Mouse (Mus musculus): Measurements from ENCODE around the gene Inha. TPM values are rescaled to one million over a fixed set of nuclear protein-coding genes. Genes with fewer than 3 reads are reported as not detected.

The Inha gene
- polyA plus RNA-seq (2016; fragmentation: Nextera tagmentation; extraction: Ambion mirVana): 9.5 and 11.9 TPM in 2 replicates

DNA sequence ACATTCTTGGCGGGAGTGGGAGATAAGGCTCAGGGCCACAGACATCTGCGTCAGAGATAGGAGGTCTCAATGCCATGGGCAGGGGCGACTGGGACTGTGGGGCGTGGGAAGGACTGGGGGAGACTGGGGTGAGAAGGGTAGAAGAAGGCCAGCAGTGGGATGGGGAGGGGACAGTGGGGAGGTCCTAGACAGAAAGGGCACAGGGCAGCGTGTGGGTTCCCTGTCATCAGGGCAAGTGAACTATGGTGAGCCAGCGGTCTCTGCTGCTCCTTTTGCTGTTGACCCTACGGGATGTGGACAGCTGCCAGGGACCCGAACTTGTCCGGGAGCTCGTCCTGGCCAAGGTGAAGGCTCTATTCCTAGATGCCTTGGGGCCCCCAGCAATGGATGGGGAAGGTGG lies at the start of gene Inha:
Gene Inha, plus strand, starts transcription at position 72 of the 400 bp plus-strand sequence.
- WGBS: 74% methylated on average over 10 of the region's 10 CpGs
- peak; percentile 24; the same call in 1 of the 2 replicates for ATAC-seq (ENCODE audit: insufficient number of reproducible peaks, insufficient read depth, low FRiP score, low TSS enrichment, low read depth)
- Histone ChIP-seq H3K4me3 (replicated peaks) (peak within 1 kb of the TSS; percentile 73), H3K9ac (replicated peaks) (peak within 1 kb of the TSS; percentile 95), H3K4me2 (peak within 1 kb of the TSS; percentile 91), H3K36me3 (peaks cover 20% of the 10 kb centered on the region), H3K4me1 (replicated peaks) (peaks cover 48% of the 10 kb centered on the region), H3K9me3 (no peaks in the 10 kb centered on the region), H3K27me3 (peaks cover 17% of the 10 kb centered on the region), H3K27ac (peak within 1 kb of the TSS; percentile 99)

DNA sequence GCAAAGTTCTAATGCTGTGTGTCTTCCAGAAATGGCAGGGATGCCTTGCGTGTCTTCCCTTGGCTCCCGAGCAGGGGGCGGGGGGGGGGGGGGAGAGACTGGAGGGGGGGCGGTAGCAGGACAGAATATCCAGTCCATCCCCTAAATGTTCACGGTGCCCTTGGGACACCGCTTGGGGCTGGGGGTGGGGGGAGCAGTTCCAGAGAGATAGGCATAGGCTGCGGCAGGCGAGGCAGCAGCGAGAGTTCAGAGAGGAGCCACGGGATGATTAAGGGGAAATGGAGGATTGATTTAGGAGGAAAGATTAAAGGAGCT lies 49.2 kb upstream of the Inha start:
- Histone ChIP-seq H3K4me2 (peak overlapping the region; percentile 60), H3K9me3 (no peaks in the 10 kb centered on the region), H3K4me3 (replicated peaks) (no peak overlapping the region), H3K27ac (no peak overlapping the region), H3K9ac (replicated peaks) (no peak overlapping the region), H3K27me3 (peaks cover 82% of the 10 kb centered on the region), H3K36me3 (no peaks in the 10 kb centered on the region), H3K4me1 (replicated peaks) (peaks cover 64% of the 10 kb centered on the region)
- no peak for ATAC-seq (ENCODE audit: insufficient number of reproducible peaks, insufficient read depth, low FRiP score, low TSS enrichment, low read depth)
- under 1% methylated on average over 10 of the region's 10 CpGs for WGBS

DNA sequence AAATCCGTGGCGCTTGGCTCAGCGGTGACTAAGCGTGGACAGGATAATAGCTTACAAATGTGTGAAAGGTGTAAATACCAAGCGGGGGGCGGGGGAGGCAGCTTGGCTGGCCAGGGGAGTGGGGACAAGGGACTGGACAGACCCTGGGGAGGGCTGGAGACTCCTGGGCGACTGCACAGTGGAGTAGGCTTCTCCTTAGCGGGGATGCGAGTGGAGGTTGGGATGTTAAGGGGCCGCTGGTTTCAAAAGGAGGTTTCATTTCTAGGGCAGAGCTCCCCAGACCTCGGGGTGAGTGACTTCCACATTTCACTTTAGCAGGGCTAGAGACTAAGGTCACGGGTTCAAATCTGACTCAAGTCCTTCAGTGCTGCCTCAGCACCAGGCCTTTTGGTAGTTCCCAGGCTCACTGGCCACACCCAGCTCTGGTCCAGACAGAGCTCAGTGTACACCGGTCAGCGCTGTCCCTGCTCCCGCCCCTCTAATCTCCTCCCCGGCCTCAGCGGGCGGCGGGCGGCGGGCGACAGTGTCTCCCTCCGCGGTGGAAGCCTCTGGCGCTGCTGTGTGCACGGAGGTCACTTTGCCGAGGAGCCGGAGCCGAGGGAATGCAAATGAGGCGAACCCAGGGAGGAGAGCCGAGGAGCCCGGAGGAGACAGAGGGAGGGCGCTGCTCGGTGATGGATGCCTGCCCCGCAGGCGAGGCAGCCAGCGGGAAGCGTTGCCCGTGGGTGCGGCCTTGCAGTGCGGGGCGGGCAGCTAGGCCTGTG lies 48.7 kb upstream of the Inha start:
- Histone ChIP-seq H3K4me2 (peak overlapping the region; percentile 60), H3K4me1 (replicated peaks) (peaks cover 60% of the 10 kb centered on the region), H3K9ac (replicated peaks) (peak overlapping the region; percentile 48), H3K9me3 (no peaks in the 10 kb centered on the region), H3K27me3 (peaks cover 77% of the 10 kb centered on the region), H3K27ac (no peak overlapping the region), H3K36me3 (no peaks in the 10 kb centered on the region), H3K4me3 (replicated peaks) (peak overlapping the region; percentile 35)
- WGBS: 2% methylated on average over 42 of the region's 42 CpGs
- 0 out of 2 replicates have a peak, but pooled peaks have one; percentile 11 for ATAC-seq (ENCODE audit: insufficient number of reproducible peaks, insufficient read depth, low FRiP score, low TSS enrichment, low read depth)

DNA sequence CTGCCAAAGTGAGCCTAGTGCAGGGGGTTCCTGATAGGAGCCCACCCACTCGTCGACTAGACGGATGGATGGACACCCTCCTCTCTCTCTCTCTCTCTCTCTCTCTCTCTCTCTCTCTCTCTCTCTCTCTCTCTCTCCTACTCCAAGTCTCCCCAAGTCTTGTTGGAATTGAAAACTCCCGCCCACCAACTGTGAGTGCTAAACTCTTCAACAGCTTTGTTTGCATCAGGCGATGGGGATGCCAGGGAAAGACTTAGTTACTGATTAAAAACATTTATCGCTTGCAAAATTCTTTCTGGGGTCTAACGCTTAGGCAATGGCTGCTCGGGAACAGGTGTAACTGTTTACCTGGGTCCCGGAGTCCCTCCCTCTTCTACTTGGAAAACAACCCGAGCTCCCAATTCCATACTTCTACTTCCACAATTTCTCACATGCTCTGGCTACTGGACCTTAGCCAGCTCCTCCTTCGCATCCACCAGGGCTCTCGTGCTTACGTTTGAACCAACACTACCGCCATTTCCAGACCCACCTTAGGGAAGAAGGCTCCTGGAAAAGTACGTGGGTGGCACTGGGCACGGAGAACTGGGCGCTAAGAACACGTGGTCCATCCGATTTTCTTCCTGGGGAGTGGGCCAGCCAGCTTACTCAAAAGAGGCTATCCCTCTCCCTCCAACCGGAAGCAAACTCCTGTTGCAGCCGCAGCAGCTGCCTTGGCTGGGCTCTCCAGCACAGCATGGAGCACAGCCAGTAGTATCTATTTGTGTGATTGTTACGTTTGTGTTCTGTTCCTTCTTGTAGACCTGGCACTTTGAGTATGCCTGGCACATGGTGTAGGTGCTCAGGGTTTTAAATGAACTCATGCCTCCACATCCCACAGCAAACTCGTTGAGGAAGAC lies 47.8 kb upstream of the Inha start:
- Histone ChIP-seq H3K4me3 (replicated peaks) (peak overlapping the region; percentile 35), H3K36me3 (no peaks in the 10 kb centered on the region), H3K4me1 (replicated peaks) (peaks cover 52% of the 10 kb centered on the region), H3K27me3 (peaks cover 70% of the 10 kb centered on the region), H3K27ac (no peak overlapping the region), H3K4me2 (peak overlapping the region; percentile 60), H3K9ac (replicated peaks) (peak overlapping the region; percentile 48), H3K9me3 (no peaks in the 10 kb centered on the region)
- ATAC-seq (ENCODE audit: insufficient number of reproducible peaks, insufficient read depth, low FRiP score, low TSS enrichment, low read depth): no peak
- 12% methylated on average over 23 of the region's 23 CpGs for whole genome bisulfite sequencing

DNA sequence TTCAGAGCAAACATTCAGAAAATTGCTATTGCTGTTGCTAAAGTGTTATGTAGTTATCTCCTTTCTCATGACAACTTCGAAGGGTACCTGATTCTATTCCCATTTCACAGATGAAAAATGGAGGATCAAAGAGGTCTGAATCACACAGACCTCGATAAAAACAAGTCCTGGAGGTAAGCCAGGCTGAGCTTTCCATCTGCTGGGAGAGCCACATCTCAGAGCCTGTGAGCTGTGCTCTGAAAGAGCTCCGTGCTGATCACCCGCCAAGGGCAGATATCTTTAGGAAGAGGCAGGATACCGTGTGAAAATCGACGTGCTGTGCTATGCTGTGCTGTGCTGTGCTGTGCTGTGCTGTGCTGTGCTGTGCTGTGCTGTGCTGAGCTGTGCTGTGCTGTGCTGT lies 46.6 kb upstream of the Inha start:
- no peak overlapping the region for H3K27ac ChIP-seq
- no peak overlapping the region for H3K4me3 ChIP-seq (replicated peaks)
- no peaks in the 10 kb centered on the region for H3K9me3 ChIP-seq
- no peak for ATAC-seq (ENCODE audit: insufficient number of reproducible peaks, insufficient read depth, low FRiP score, low TSS enrichment, low read depth)
- no peak overlapping the region for H3K4me2 ChIP-seq
- H3K36me3 ChIP-seq: no peaks in the 10 kb centered on the region
- peaks cover 69% of the 10 kb centered on the region for H3K27me3 ChIP-seq
- H3K9ac ChIP-seq (replicated peaks): no peak overlapping the region
- WGBS: 80% methylated on average over 7 of the region's 7 CpGs
- H3K4me1 ChIP-seq (replicated peaks): peaks cover 41% of the 10 kb centered on the region

DNA sequence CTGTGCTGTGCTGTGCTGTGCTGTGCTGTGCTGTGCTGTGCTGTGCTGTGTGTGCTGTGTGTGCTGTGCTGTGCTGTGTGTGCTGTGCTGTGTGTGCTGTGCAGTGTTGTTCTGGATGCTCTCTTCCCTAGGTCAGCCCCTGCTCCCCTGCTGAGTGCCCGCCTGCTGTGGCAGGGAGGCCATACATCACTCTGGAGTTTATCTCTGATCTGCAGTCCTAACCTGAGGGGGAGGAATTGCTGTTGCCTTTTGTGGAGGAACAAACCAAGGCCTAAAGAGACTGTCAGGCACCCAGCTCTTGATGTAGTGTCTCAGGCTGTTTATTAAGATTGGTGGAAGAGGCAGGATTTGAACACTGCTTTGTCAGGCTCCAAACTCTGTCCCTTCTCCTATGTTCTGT lies 44.2 kb upstream of the Inha start:
- H3K27ac ChIP-seq: no peak overlapping the region
- peaks cover 24% of the 10 kb centered on the region for H3K4me1 ChIP-seq (replicated peaks)
- H3K27me3 ChIP-seq: peaks cover 55% of the 10 kb centered on the region
- H3K4me2 ChIP-seq: no peak overlapping the region
- H3K4me3 ChIP-seq (replicated peaks): no peak overlapping the region
- no peaks in the 10 kb centered on the region for H3K9me3 ChIP-seq
- ATAC-seq (ENCODE audit: insufficient number of reproducible peaks, insufficient read depth, low FRiP score, low TSS enrichment, low read depth): no peak
- H3K9ac ChIP-seq (replicated peaks): no peak overlapping the region
- H3K36me3 ChIP-seq: no peaks in the 10 kb centered on the region
- 19% methylated on average over 1 of the region's 1 CpGs for WGBS

DNA sequence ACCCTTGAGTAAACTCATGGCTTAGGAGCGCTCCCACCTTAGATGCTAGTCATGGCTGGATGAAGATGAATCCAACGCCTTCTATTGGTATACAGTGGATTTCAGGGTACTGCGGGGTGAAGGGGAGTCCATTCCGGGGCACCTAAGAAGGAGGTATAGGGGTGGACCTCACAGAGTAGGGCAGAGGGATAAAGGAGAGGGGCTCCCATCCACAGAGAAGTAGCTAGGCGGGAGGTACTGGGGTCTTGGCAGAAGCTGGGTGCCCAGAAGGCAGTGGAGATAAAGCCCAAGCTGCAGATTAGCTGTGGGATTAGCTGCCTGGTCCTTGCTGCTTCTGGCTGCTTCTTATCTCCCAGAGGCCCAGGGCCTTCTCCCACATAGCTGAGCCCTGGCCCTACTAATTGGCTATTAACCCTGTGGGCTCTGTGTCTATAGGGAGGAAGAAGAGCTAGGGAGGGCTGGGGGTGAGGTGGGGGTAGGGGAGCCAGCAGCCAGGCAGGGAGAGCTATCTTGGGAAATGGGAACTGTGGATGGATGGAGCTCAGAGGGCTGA lies 43.1 kb upstream of the Inha start:
- Histone ChIP-seq H3K36me3 (no peaks in the 10 kb centered on the region), H3K9ac (replicated peaks) (no peak overlapping the region), H3K27ac (no peak overlapping the region), H3K27me3 (peaks cover 50% of the 10 kb centered on the region), H3K4me1 (replicated peaks) (peaks cover 13% of the 10 kb centered on the region), H3K4me2 (no peak overlapping the region), H3K4me3 (replicated peaks) (no peak overlapping the region), H3K9me3 (no peaks in the 10 kb centered on the region)
- WGBS: 75% methylated on average over 5 of the region's 5 CpGs
- no peak for ATAC-seq (ENCODE audit: insufficient number of reproducible peaks, insufficient read depth, low FRiP score, low TSS enrichment, low read depth)

DNA sequence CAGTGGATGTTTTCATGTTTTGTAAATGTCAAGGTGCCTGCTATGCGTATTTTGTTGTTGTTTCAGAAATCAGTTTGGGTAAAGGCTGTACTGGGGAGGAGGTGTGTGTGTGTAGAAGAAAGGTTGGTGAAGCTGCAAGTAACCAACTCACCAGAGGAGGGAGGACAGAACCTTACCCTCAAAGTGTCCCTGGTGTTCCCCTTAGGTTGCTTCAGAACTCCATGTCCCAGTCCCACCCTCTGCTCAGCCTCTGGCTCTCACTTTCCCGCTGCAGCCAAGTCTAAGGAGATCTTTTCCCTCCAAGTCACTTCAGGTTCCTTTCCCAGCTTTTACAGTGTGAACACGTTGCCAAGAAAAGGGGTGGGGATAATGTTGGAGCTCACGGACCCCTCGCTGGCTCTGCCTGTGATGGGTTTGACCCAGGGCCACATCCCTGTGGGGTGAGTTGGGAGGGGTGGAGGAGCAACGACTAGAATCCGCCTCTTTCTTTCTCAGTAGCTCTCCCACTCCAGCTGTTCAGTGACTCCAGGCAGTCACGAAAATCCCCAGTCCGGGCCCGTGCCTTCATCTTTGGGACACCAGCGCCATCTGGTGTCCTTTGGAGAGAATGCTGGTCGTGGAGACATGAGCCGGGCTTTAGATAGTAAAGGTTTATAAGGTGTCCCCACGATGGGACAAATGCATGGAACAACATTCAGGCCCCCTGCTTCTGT lies 39.5 kb upstream of the Inha start:
- WGBS: 6% methylated on average over 14 of the region's 14 CpGs
- Histone ChIP-seq H3K9me3 (no peaks in the 10 kb centered on the region), H3K9ac (replicated peaks) (0 out of 2 replicates have a peak overlapping the region, but pooled peaks have one; percentile 24), H3K4me1 (replicated peaks) (0 out of 2 replicates have a peak, but pooled peaks cover 4% of the 10 kb centered on the region), H3K27ac (no peak overlapping the region), H3K36me3 (peaks cover 5% of the 10 kb centered on the region; the same call in 1 of the 2 replicates), H3K4me3 (replicated peaks) (no peak overlapping the region), H3K27me3 (peaks cover 37% of the 10 kb centered on the region), H3K4me2 (peak overlapping the region; percentile 29; the same call in 1 of the 2 replicates)
- ATAC-seq (ENCODE audit: insufficient number of reproducible peaks, insufficient read depth, low FRiP score, low TSS enrichment, low read depth): peak; percentile 69

DNA sequence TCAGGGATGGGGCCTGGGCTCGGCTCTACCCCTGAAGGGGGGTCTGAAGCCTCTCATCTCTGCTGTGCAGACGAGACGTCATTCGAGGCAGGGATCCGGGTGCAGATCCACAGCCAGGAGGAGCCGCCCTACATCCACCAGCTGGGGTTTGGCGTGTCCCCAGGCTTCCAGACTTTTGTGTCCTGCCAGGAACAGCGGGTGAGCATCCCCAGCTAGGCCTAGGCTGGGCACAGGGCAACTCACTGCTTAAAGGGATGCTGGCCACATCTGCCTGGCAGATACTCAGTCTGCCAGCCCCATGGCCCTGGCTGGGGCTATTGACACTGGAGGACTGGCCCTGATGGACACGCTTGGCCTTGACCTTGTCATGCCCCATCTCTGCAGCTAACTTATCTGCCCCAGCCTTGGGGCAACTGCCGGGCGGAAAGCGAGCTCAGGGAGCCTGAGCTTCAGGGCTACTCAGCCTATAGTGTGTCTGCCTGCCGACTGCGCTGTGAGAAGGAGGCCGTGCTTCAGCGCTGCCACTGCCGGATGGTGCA lies 37.5 kb upstream of the Inha start:
- Histone ChIP-seq H3K4me3 (replicated peaks) (no peak overlapping the region), H3K9me3 (no peaks in the 10 kb centered on the region), H3K27me3 (peaks cover 33% of the 10 kb centered on the region), H3K27ac (no peak overlapping the region), H3K36me3 (peaks cover 24% of the 10 kb centered on the region), H3K4me2 (no peak overlapping the region), H3K9ac (replicated peaks) (no peak overlapping the region; the same call in 1 of the 2 replicates), H3K4me1 (replicated peaks) (peaks cover 11% of the 10 kb centered on the region; the same call in 1 of the 2 replicates)
- 78% methylated on average over 17 of the region's 17 CpGs for WGBS
- ATAC-seq (ENCODE audit: insufficient number of reproducible peaks, insufficient read depth, low FRiP score, low TSS enrichment, low read depth): no peak

DNA sequence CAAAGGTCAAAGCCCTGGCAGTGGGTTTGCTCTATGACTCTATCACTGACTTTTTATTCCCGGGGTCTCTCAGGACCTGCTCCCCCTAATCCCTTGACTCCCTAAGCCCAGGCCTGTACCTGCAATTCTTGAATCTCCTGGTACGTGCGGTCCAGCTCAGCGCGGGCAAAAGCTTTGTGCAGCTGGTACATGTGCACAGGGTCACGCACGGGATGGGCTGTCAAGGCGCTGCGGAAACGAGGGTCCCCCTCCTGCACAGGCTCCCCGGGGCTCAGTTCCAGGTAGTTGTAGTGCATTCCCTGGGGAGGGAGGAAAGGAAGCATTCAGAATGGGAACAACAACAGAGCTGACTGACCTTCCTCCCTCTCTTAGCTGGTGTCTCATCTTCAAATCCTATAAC lies 30.4 kb upstream of the Inha start:
- ATAC-seq (ENCODE audit: insufficient number of reproducible peaks, insufficient read depth, low FRiP score, low TSS enrichment, low read depth): no peak
- H3K4me2 ChIP-seq: no peak overlapping the region
- peaks cover 33% of the 10 kb centered on the region for H3K4me1 ChIP-seq (replicated peaks)
- H3K9me3 ChIP-seq: no peaks in the 10 kb centered on the region
- H3K27ac ChIP-seq: no peak overlapping the region
- no peak overlapping the region for H3K9ac ChIP-seq (replicated peaks)
- H3K4me3 ChIP-seq (replicated peaks): no peak overlapping the region
- H3K27me3 ChIP-seq: peaks cover 26% of the 10 kb centered on the region
- WGBS: 94% methylated on average over 11 of the region's 11 CpGs
- peaks cover 49% of the 10 kb centered on the region for H3K36me3 ChIP-seq

Data from limb, embryonic 12.5 days (tissue).